Mouse (Mus musculus) liver, embryonic 14.5 days (tissue): ENCODE measurements at regions not wholly inside any gene's neighbourhood (a gene's known extent, or its start where the extent isn't known, plus 50 kb on each side); places are given as distances from the start of the nearest gene placed in this dataset.

Source experiments
- CTCF ChIP-seq: IDR thresholded peaks from 2 replicates; pipeline ENCODE4 v1.5.1; 2016; ENCODE audit warnings: antibody characterized with exemption, low read depth, control low read depth
- EP300 ChIP-seq: IDR thresholded peaks from 2 replicates; pipeline ENCODE4 v1.6.1; 2016; ENCODE audit warnings: antibody characterized with exemption, low read depth

DNA sequence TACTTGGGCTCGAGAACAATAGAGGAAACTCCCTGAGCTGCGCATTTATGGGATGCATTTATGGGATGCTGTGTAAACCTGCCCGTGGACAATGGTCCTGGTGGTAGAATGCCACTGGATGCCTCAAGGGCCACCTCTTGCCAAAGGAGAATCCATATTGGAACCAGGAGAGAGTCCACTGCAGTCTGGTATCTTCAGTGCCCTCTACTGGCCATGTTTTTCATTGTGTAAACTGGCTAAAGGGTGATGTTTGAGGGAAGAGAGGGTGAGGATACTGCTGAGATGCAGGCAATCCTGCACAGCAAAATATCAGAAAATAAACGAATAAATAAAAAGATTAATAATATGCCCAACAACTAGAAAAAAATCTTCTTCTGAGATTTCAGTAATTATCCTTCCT, 333.5 kb downstream of the Gm826 start:
- TF ChIP-seq CTCF = peak; percentile 36
- no peak for TF ChIP-seq EP300
